ENCODE assay signal across 18 mouse cellular contexts in the genomic region with DNA sequence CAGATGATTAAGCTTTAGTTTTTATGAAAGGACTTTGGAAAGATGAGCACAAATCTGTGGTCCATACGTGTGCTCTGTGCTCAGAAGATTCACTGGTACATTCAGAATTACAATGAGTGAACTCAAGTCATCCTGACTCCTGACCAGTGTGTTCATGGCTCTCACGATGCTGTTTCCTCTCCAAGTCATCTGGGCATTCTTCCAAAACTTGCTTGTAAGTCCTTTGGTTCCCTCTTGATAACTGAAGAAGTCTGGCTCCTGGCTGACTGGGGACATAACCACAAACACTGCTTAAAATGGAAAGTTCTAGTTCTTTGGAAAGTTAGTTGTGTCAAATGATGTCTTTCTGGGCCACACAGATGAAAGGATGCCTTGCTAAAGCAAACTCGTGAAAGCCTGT. TPM values are rescaled to one million over a fixed set of nuclear protein-coding genes. Genes with fewer than 3 reads are reported as not detected.
A peak's percentile ranks its signal among the peaks of the same experiment; 100 is the strongest.
DNase-seq lines count a peak whose midpoint lies in the region; ATAC-seq and TF ChIP-seq lines count a peak whose summit lies in the region.
"Had no signal": no experiment of that assay in that cellular context is flagged by ENCODE, and none has a peak within 500 bp of the region (broad histone marks: within the 10 kb centered on the region; RNA-seq: fewer than 3 reads in every experiment).

No protein-coding gene starts in this region.

- H3K4me2 ChIP-seq in lung, embryonic 14.5 days, result no peak overlapping the region
- H3K4me2 ChIP-seq: forebrain, embryonic 12.5 days had no signal

- peak; percentile 2 for DNase-seq in cerebellum, adult 11 months
- DNase-seq in cerebellum, postnatal 4 days (ENCODE audit: low spot score in 2 of 2), result no peak
- peak; percentile 72 for DNase-seq in lung, embryonic 14.5 days
- DNase-seq in lung, adult 2 months, result no peak
- DNase-seq in heart, postnatal 36 days, result peak; percentile 5 to 9
- no peak for DNase-seq in thymus, postnatal 36 days
- DNase-seq in adrenal gland, adult 18-20 months (ENCODE audit: low spot score in 2 of 2), result no peak
- DNase-seq in urinary bladder, postnatal 10 days (ENCODE audit: low spot score), result no peak
- DNase-seq: adrenal gland, adult 8-10 months; gastrocnemius, postnatal 25 days; layer of hippocampus, postnatal 36 days; liver; liver, postnatal 0 days; right cerebral cortex, adult 18-20 months; thymus, adult 18-20 months had no signal

- TF ChIP-seq POLR2A in lung, adult 2 months (IDR thresholded peaks at IDR 0.05; ENCODE audit: borderline replicate concordance, extremely low read depth, low read depth, low read length), result no peak

- TF ChIP-seq CTCF in lung, embryonic 14.5 days (IDR thresholded peaks at IDR 0.05; ENCODE audit: low read depth), result no peak
- no peak for TF ChIP-seq CTCF in lung, adult 2 months (IDR thresholded peaks at IDR 0.05; ENCODE audit: insufficient read depth, low read length)

- no peaks in the 10 kb centered on the region for H3K27me3 ChIP-seq in lung, embryonic 14.5 days (ENCODE audit: insufficient read depth, low read length)
- H3K27me3 ChIP-seq: forebrain, embryonic 12.5 days had no signal

- no peaks in the 10 kb centered on the region for H3K36me3 ChIP-seq in lung, embryonic 14.5 days (ENCODE audit: insufficient read depth)
- H3K36me3 ChIP-seq: forebrain, embryonic 12.5 days; G1E had no signal

- H3K9ac ChIP-seq in lung, embryonic 14.5 days, result no peak overlapping the region
- H3K9ac ChIP-seq: forebrain, embryonic 12.5 days; liver, postnatal 0 days had no signal

- 53% methylated on average over 3 of the region's 3 CpGs for WGBS in lung, embryonic 14.5 days
- WGBS in lung, adult 2 months, result 21% methylated on average over 3 of the region's 3 CpGs

- no peak overlapping the region for H3K27ac ChIP-seq in lung, embryonic 14.5 days (ENCODE audit: low read depth)
- H3K27ac ChIP-seq: forebrain, embryonic 12.5 days had no signal

- no peak overlapping the region for H3K4me3 ChIP-seq in lung, embryonic 14.5 days (ENCODE audit: low read depth, low read length)
- no peak overlapping the region for H3K4me3 ChIP-seq in lung, adult 2 months (replicated peaks; ENCODE audit: extremely low read depth, low read depth, low read length)
- H3K4me3 ChIP-seq: forebrain, embryonic 12.5 days had no signal

- no peak for ATAC-seq in lung, embryonic 14.5 days (ENCODE audit: insufficient read depth)
- ATAC-seq: CD4-positive, CD25-positive, alpha-beta regulatory T cell, adult 4 months; liver, postnatal 0 days had no signal

- no peaks in the 10 kb centered on the region for H3K4me1 ChIP-seq in lung, embryonic 14.5 days (ENCODE audit: insufficient read depth)
- H3K4me1 ChIP-seq in lung, adult 2 months (ENCODE audit: control insufficient read depth, insufficient read depth, low read length), result no peaks in the 10 kb centered on the region
- H3K4me1 ChIP-seq: forebrain, embryonic 12.5 days had no signal

- H3K9me3 ChIP-seq in lung, embryonic 14.5 days (ENCODE audit: low read depth, low read length), result no peaks in the 10 kb centered on the region
- H3K9me3 ChIP-seq: forebrain, embryonic 12.5 days; G1E had no signal

- intact Hi-C loops in heart, postnatal 36 days (cut with DNase I), result no loop called here

RNA-seq across cellular contexts. Expression of gene Rims1, which starts 57.2 kb away (rescaled TPM):
- polyA plus RNA-seq in lung, embryonic 14.5 days (2014; fragmentation: Nextera tagmentation; extraction: Ambion mirVana), result 3.3 and 3.4 TPM in 2 replicates
- polyA plus RNA-seq in lung, adult 2 months (2012; rRNA removed), result 0.07 and 0.13 TPM in 2 replicates
- total RNA-seq in heart, postnatal 36 days (2021), result under 1 TPM; 0.33 to 0.42 TPM
- under 1 TPM; 0.40 to 0.64 TPM for total RNA-seq in adrenal gland, adult 18-20 months (2021)
- polyA plus RNA-seq: CD4-positive, CD25-positive, alpha-beta regulatory T cell, adult 4 months; G1E; liver, postnatal 0 days had no signal

Comparison
In these comparisons a context has a peak if more than half of its experiments do, and no peak if none do; other contexts are left out.
1. DNase-seq: peak in cerebellum, adult 11 months (single experiment), lung, embryonic 14.5 days (single experiment) and heart, postnatal 36 days (2 of 2); none in cerebellum, postnatal 4 days (0 of 2), lung, adult 2 months (single experiment), thymus, postnatal 36 days (0 of 2), adrenal gland, adult 18-20 months (0 of 2) and urinary bladder, postnatal 10 days (single experiment).